Mouse (Mus musculus) frontal cortex, postnatal 14 days (tissue): ENCODE measurements around the gene Kif5a.
"Not testable (repeated sequence)": the region's sequence is repeated elsewhere in the genome, so short reads cannot be mapped to it uniquely, and the experiment has no call there.

Experiments
- DNase-seq, 2 experiments: peaks; one replicate each; pipeline ENCODE4 v3.0.0; 2022; ENCODE audit warnings: low spot score in 2 of 2

Gene Kif5a

GRCm38 (mm10) chr10:127262548-127263398 is at the start of gene Kif5a:
TSS of gene Kif5a (minus strand) at chr10:127263348.
- DNase-seq: peak; percentile 55 to 66

GRCm38 (mm10) chr10:127312858-127313257 is 49.7 kb upstream of the Kif5a start:
- no peak for DNase-seq

GRCm38 (mm10) chr10:127312356-127312676 is 49.2 kb upstream of the Kif5a start:
- peak; percentile 61 to 73 for DNase-seq

GRCm38 (mm10) chr10:127311476-127312355 is 48.6 kb upstream of the Kif5a start, which contains the start of gene Mars:
TSS of gene Mars (minus strand) at chr10:127311786.
- peak; percentile 90 for DNase-seq

- DNase-seq: no peak
These were observed 47.7 kb upstream of the Kif5a start for GRCm38 (mm10) chr10:127310523-127311475.

- not testable (repeated sequence) for DNase-seq
These were observed 46.0 kb upstream of the Kif5a start for GRCm38 (mm10) chr10:127309167-127309566.

GRCm38 (mm10) chr10:127303136-127303535 is 40.0 kb upstream of the Kif5a start:
- DNase-seq: no peak

- no peak for DNase-seq
These were observed 37.2 kb upstream of the Kif5a start for GRCm38 (mm10) chr10:127300361-127300760.

GRCm38 (mm10) chr10:127297015-127297871 is 34.1 kb upstream of the Kif5a start:
- no peak for DNase-seq

- DNase-seq: no peak
These were observed 33.0 kb upstream of the Kif5a start for GRCm38 (mm10) chr10:127295986-127296794.

- no peak for DNase-seq
These were observed 31.9 kb upstream of the Kif5a start for GRCm38 (mm10) chr10:127294895-127295510.

- no peak for DNase-seq
These were observed 30.5 kb upstream of the Kif5a start for GRCm38 (mm10) chr10:127293590-127294113.

- DNase-seq: no peak
These were observed 29.9 kb upstream of the Kif5a start for GRCm38 (mm10) chr10:127292987-127293538.

- no peak for DNase-seq
These were observed 28.9 kb upstream of the Kif5a start for GRCm38 (mm10) chr10:127291881-127292638.

- DNase-seq: no peak
These were observed 28.1 kb upstream of the Kif5a start for GRCm38 (mm10) chr10:127290930-127291880.

- DNase-seq: peak; percentile 99 to 100
These were observed 27.3 kb upstream of the Kif5a start for GRCm38 (mm10) chr10:127290307-127290929.
